Mouse (Mus musculus) lung, embryonic 15.5 days (tissue): ENCODE measurements around the gene Scfd2. TPM values are rescaled to one million over a fixed set of nuclear protein-coding genes. Genes with fewer than 3 reads are reported as not detected.
A peak's percentile ranks its signal among the peaks of the same experiment; 100 is the strongest.

Source experiments
- ATAC-seq: fragments of 200-750 bp; cut with Nextera tagmentation; 2 replicates; pipeline ENCODE4 v1.8.0; 2017; ENCODE audit warnings: moderate number of reproducible peaks, borderline replicate concordance; ENCODE audit not compliant: low FRiP score, low TSS enrichment; ENCODE audit errors: extremely low read depth
- H3K27ac ChIP-seq: fragments of 300-500 bp; sonication (generic); 2 replicates; pipeline ENCODE4 v1.5.1; 2015; ENCODE audit warnings: moderate library complexity, mild to moderate bottlenecking, inconsistent platforms
- H3K27me3 ChIP-seq: fragments of 300-500 bp; sonication (generic); 2 replicates; pipeline ENCODE4 v1.6.1; 2015; ENCODE audit warnings: inconsistent platforms
- H3K36me3 ChIP-seq: fragments of 300-500 bp; sonication (generic); 2 replicates; pipeline ENCODE4 v1.6.1; 2015; ENCODE audit warnings: inconsistent platforms
- H3K4me1 ChIP-seq: fragments of 300-500 bp; sonication (generic); 2 replicates; pipeline ENCODE4 v1.6.1; 2015; ENCODE audit warnings: inconsistent platforms
- H3K4me2 ChIP-seq: fragments of 300-500 bp; sonication (generic); 2 replicates; pipeline ENCODE4 v1.6.1; 2015; ENCODE audit warnings: inconsistent platforms, mild to moderate bottlenecking, moderate library complexity
- H3K4me3 ChIP-seq: fragments of 300-500 bp; sonication (generic); 2 replicates; pipeline ENCODE4 v1.5.1; 2015; ENCODE audit warnings: mild to moderate bottlenecking, inconsistent platforms
- H3K9ac ChIP-seq: fragments of 300-500 bp; sonication (generic); 2 replicates; pipeline ENCODE4 v1.6.1; 2015; ENCODE audit warnings: inconsistent platforms
- H3K9me3 ChIP-seq: fragments of 300-500 bp; sonication (generic); 2 replicates; pipeline ENCODE4 v1.6.1; 2016; ENCODE audit warnings: inconsistent platforms
- WGBS: fragments of 180-500 bp; shearing (Covaris S2); methylation state at CpG from one replicate; pipeline ENCODE4 v1.1.7; 2015; 5-methylcytosine and 5-hydroxymethylcytosine counted together
- polyA plus RNA-seq: library from polyadenylated mRNA; unstranded; fragments of >200 nt; fragmentation: Nextera tagmentation; extraction: Ambion mirVana; gene quantifications from 2 replicates; pipeline ENCODE4 v1.2.1, GENCODE M21; 2015

The Scfd2 gene
- polyA plus RNA-seq, 1 experiment from 2014 or later = 18.4 TPM

- H3K4me3 ChIP-seq = peak within 1 kb of the TSS; percentile 97
- peak; percentile 92 for ATAC-seq
- H3K4me2 ChIP-seq = peak within 1 kb of the TSS; percentile 97
- H3K27ac ChIP-seq = peak within 1 kb of the TSS; percentile 92
- peak within 1 kb of the TSS; percentile 100 for H3K9ac ChIP-seq
- WGBS = under 1% methylated on average over 82 of the region's 82 CpGs
- peaks cover 23% of the 10 kb centered on the region; the same call in 1 of the 2 replicates for H3K36me3 ChIP-seq
- H3K27me3 ChIP-seq = no peaks in the 10 kb centered on the region
- H3K9me3 ChIP-seq = no peaks in the 10 kb centered on the region
- peaks cover 64% of the 10 kb centered on the region for H3K4me1 ChIP-seq
Measured at GRCm38 (mm10) chr5:74194841-74195613, 336.5 kb downstream of the Scfd2 start, which contains the start of gene Rasl11b. Rasl11b (plus strand) TSS chr5:74195286.

GRCm38 (mm10) chr5:74194027-74194840, 337.3 kb downstream of the Scfd2 start:
- ATAC-seq = 0 out of 2 replicates have a peak, but pooled peaks have one; percentile 15
- Histone ChIP-seq H3K27ac (peak overlapping the region; percentile 62), H3K4me2 (peak overlapping the region; percentile 97), H3K4me1 (peaks cover 64% of the 10 kb centered on the region), H3K4me3 (peak overlapping the region; percentile 97), H3K9ac (peak overlapping the region; percentile 70), H3K27me3 (no peaks in the 10 kb centered on the region), H3K36me3 (peaks cover 16% of the 10 kb centered on the region; the same call in 1 of the 2 replicates), H3K9me3 (no peaks in the 10 kb centered on the region)
- 24% methylated on average over 16 of the region's 16 CpGs for WGBS

DNA sequence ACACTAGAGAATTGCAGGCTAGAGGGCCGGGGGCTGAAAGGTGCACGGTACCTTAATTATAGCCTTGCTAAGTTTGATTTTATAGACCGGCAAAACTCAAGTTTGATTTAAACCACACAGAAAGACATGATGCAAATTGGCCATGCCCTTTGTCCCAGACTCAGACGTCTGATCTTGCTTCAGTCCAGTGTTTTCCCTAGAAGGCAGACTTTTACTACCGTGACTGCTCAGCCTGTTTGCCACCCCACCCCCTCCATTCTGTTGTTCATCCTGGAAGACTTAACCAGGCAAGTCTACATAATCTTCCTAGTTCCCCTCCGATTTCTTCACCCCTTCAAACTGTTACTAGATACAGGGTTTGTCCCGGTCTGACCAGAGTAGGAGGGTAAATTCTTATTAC, 337.9 kb downstream of the Scfd2 start:
- H3K9me3 ChIP-seq = no peaks in the 10 kb centered on the region
- 0 out of 2 replicates have a peak overlapping the region, but pooled peaks have one; percentile 97 for H3K4me2 ChIP-seq
- no peak overlapping the region for H3K27ac ChIP-seq
- no peak overlapping the region for H3K4me3 ChIP-seq
- no peak for ATAC-seq
- 35% methylated on average over 7 of the region's 7 CpGs for WGBS
- H3K9ac ChIP-seq = no peak overlapping the region
- peaks cover 12% of the 10 kb centered on the region; the same call in 1 of the 2 replicates for H3K36me3 ChIP-seq
- peaks cover 66% of the 10 kb centered on the region for H3K4me1 ChIP-seq
- no peaks in the 10 kb centered on the region for H3K27me3 ChIP-seq

- Histone ChIP-seq H3K4me2 (no peak overlapping the region), H3K27me3 (no peaks in the 10 kb centered on the region), H3K27ac (no peak overlapping the region), H3K4me3 (no peak overlapping the region), H3K9ac (no peak overlapping the region), H3K4me1 (peaks cover 66% of the 10 kb centered on the region), H3K36me3 (peaks cover 6% of the 10 kb centered on the region; the same call in 1 of the 2 replicates), H3K9me3 (no peaks in the 10 kb centered on the region)
- WGBS = 59% methylated on average over 2 of the region's 2 CpGs
- ATAC-seq = no peak
Measured at GRCm38 (mm10) chr5:74193008-74193407, 338.6 kb downstream of the Scfd2 start.

- H3K27me3 ChIP-seq = no peaks in the 10 kb centered on the region
- no peak overlapping the region for H3K4me2 ChIP-seq
- whole genome bisulfite sequencing = 70% methylated on average over 5 of the region's 5 CpGs
- no peaks in the 10 kb centered on the region for H3K9me3 ChIP-seq
- peaks cover 64% of the 10 kb centered on the region for H3K4me1 ChIP-seq
- no peak for ATAC-seq
- H3K9ac ChIP-seq = no peak overlapping the region
- no peaks in the 10 kb centered on the region for H3K36me3 ChIP-seq
- peak overlapping the region; percentile 65; the same call in 1 of the 2 replicates for H3K27ac ChIP-seq
- no peak overlapping the region for H3K4me3 ChIP-seq
Measured at GRCm38 (mm10) chr5:74190911-74191310, 340.6 kb downstream of the Scfd2 start.

DNA sequence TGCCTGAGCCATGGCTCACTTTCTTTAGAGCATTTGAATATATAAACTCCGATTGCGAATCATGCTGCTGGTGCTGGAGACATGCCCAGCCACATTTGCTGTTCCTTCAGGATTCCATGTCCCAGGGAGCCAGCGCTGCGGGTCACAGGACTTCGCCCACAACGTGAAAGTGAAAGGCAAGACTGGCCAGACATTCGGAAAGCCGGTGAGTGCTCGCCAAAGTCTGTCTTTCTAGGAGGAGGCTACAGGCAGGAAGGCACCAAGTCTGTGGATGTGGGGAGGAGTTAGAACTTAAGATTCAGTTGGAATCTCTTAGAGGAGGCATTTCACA, 341.4 kb downstream of the Scfd2 start:
- H3K27ac ChIP-seq = peak overlapping the region; percentile 65

DNA sequence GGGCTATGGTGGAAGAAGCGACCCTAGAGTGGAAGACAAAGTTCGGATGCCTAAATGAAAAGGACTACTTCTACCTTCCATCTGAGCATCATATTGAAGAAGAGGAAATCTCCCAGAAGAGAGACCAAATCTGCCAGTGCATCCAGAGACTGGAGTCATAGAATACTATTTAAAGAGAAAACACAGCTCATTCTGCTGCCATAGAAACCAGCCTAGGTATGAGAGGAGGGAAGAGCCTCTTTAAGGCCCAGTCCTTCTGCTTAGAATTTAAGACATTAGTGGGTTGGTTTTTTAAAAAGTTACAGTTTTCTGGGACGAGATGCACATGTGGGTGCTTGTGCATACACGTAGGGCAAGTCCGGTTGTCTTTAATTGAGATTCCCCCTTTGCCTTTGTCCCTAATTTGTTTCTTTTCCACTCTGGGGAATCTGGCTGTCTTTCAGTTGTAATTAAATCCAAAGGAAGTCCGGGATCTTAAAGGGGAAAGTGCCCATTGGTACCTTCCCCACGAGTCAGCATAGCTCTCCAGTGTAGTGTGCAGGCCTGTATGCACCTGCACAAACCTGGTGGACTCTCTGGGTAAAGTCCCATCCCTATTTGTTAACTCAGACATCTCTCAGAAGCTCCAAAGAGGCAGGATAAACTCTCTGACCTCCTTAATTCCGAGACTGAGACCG, 341.9 kb downstream of the Scfd2 start:
- peak overlapping the region; percentile 65 for H3K27ac ChIP-seq

More for the DNA sequence above, 341.4 kb downstream of the Scfd2 start:
- H3K9ac ChIP-seq = no peak overlapping the region
- ATAC-seq = no peak
- H3K4me2 ChIP-seq = peak overlapping the region; percentile 7; the same call in 1 of the 2 replicates
- H3K4me3 ChIP-seq = no peak overlapping the region
- H3K36me3 ChIP-seq = no peaks in the 10 kb centered on the region
- WGBS = 23% methylated on average over 9 of the region's 9 CpGs
- no peaks in the 10 kb centered on the region for H3K27me3 ChIP-seq
- H3K4me1 ChIP-seq = peaks cover 70% of the 10 kb centered on the region
- H3K9me3 ChIP-seq = no peaks in the 10 kb centered on the region

DNA sequence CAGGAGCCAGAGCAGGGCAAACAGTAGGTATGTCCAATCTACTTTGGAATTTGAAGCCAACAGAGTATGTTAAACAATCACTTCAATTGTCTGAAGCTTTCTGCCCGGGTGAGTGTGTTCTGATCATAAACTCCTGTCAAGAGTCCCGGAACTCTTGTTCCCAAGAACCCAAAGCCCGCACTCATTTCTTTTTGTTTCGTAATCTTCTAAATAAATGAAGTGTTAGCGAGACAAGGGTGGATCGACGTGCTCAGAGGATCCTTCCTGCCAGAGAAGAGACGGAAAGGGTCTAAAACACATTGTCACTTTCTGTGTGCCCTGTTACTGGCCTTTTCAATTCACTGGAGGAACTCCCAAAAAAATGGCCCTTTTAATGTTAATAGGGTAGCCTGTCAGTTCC, 342.7 kb downstream of the Scfd2 start:
- Histone ChIP-seq H3K9ac (no peak overlapping the region), H3K4me1 (peaks cover 70% of the 10 kb centered on the region), H3K27me3 (no peaks in the 10 kb centered on the region), H3K4me3 (no peak overlapping the region), H3K36me3 (no peaks in the 10 kb centered on the region), H3K27ac (peak overlapping the region; percentile 65), H3K9me3 (no peaks in the 10 kb centered on the region), H3K4me2 (no peak overlapping the region)
- ATAC-seq = peak; percentile 71
- 10% methylated on average over 8 of the region's 8 CpGs for WGBS

More for the DNA sequence above, 341.9 kb downstream of the Scfd2 start:
- Histone ChIP-seq H3K36me3 (no peaks in the 10 kb centered on the region), H3K4me1 (peaks cover 72% of the 10 kb centered on the region), H3K27me3 (no peaks in the 10 kb centered on the region), H3K4me2 (peak overlapping the region; percentile 7; the same call in 1 of the 2 replicates), H3K9me3 (no peaks in the 10 kb centered on the region), H3K9ac (no peak overlapping the region), H3K4me3 (no peak overlapping the region)
- ATAC-seq = no peak
- WGBS = 46% methylated on average over 9 of the region's 9 CpGs

- Histone ChIP-seq H3K27ac (peak overlapping the region; percentile 65), H3K9me3 (no peaks in the 10 kb centered on the region), H3K36me3 (no peaks in the 10 kb centered on the region), H3K4me2 (no peak overlapping the region), H3K4me3 (no peak overlapping the region), H3K4me1 (peaks cover 72% of the 10 kb centered on the region), H3K9ac (no peak overlapping the region), H3K27me3 (no peaks in the 10 kb centered on the region)
- no peak for ATAC-seq
- 48% methylated on average over 12 of the region's 12 CpGs for WGBS
Measured at GRCm38 (mm10) chr5:74188076-74188475, 343.5 kb downstream of the Scfd2 start.

- H3K27ac ChIP-seq = no peak overlapping the region
- H3K9ac ChIP-seq = no peak overlapping the region
- H3K4me3 ChIP-seq = no peak overlapping the region
- no peak overlapping the region for H3K4me2 ChIP-seq
- H3K27me3 ChIP-seq = no peaks in the 10 kb centered on the region
- no peaks in the 10 kb centered on the region for H3K36me3 ChIP-seq
- H3K9me3 ChIP-seq = no peaks in the 10 kb centered on the region
- peaks cover 57% of the 10 kb centered on the region for H3K4me1 ChIP-seq
- WGBS = 44% methylated on average over 9 of the region's 9 CpGs
- ATAC-seq = no peak
Measured at GRCm38 (mm10) chr5:74184607-74185006, 347.0 kb downstream of the Scfd2 start.

- ATAC-seq = no peak
- 27% methylated on average over 10 of the region's 10 CpGs for WGBS
Measured at GRCm38 (mm10) chr5:74183118-74183517, 348.4 kb downstream of the Scfd2 start.

More at GRCm38 (mm10) chr5:74183118-74183517, 348.4 kb downstream of the Scfd2 start:
- Histone ChIP-seq H3K4me1 (peaks cover 42% of the 10 kb centered on the region), H3K4me2 (no peak overlapping the region), H3K27me3 (no peaks in the 10 kb centered on the region), H3K36me3 (no peaks in the 10 kb centered on the region), H3K27ac (no peak overlapping the region), H3K4me3 (no peak overlapping the region), H3K9ac (no peak overlapping the region), H3K9me3 (no peaks in the 10 kb centered on the region)
